Mouse (Mus musculus): ENCODE data around the gene Galnt7.

DNA sequence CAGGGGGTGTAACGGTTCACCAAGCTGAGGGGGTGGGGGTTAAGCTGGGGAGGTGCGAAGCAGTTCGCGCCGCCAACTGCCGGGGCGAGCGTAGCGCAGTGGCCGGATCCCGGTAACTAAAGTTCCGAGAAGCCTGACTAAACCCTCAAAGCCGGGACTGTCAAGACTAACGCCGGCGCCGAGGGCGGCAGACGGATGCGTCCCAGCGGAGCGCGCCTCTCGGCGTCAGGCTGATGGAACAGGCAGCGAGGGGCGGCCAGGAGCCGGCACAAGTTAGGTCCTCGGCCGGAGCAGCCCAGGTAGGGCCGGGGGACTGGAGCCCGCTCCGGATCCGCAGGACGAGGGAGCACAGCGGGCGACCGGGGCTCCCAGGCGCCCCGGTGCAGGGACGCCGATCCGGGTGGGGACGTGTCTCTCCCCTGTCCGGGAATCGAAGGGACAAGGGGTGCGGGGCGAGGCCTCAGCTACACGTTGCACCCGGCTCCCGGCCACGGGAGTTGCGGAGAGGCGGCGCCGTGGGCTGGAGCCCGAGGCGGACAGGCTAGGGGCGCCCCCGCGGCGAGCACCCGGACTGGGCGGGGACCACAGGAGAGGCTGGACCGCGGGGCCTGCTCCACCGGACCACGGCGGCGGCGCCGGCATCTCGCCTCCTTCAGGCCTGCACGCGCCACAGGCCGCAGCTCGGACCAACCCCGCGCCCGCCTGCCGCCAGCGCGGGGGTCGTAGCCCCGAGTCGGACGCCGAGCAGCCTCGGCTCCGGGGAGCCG, 960 bp downstream of the Galnt7 start:
- no peak for TF ChIP-seq CTCF (IDR thresholded peaks at IDR 0.05; ENCODE audit: low read depth, low read length)
- no peak for TF ChIP-seq POLR2A (IDR thresholded peaks at IDR 0.05; ENCODE audit: extremely low read depth, insufficient read depth, low read length)
